Mouse (Mus musculus) small intestine, adult 2 months (tissue): ENCODE measurements around the gene Spc25.

Experiments
- CTCF ChIP-seq: fragments of 200-500 bp; IDR thresholded peaks from 2 replicates; pipeline ENCODE4 v1.5.1; 2012; ENCODE audit warnings: low read depth, mild to moderate bottlenecking, control low read depth, inconsistent platforms, low read length, moderate library complexity, mixed read lengths; ENCODE audit not compliant: insufficient replicate concordance, insufficient read length; ENCODE audit errors: extremely low read depth
- POLR2A ChIP-seq: fragments of 200-500 bp; IDR thresholded peaks from 2 replicates; pipeline ENCODE4 v1.6.1; 2012; ENCODE audit warnings: low read depth, mild to moderate bottlenecking, control low read depth, inconsistent platforms, low read length, moderate library complexity

GRCm38 (mm10) chr2:69149154-69149553 lies 56.8 kb downstream of the Spc25 start:
- TF ChIP-seq CTCF (no peak), POLR2A (no peak)
